Mouse (Mus musculus): ENCODE measurements around the gene Tmtc1. TPM values are rescaled to one million over a fixed set of nuclear protein-coding genes. Genes with fewer than 3 reads are reported as not detected.

The Tmtc1 gene
- polyA plus RNA-seq, 1 experiment from 2014 or later: 1.6 TPM

DNA sequence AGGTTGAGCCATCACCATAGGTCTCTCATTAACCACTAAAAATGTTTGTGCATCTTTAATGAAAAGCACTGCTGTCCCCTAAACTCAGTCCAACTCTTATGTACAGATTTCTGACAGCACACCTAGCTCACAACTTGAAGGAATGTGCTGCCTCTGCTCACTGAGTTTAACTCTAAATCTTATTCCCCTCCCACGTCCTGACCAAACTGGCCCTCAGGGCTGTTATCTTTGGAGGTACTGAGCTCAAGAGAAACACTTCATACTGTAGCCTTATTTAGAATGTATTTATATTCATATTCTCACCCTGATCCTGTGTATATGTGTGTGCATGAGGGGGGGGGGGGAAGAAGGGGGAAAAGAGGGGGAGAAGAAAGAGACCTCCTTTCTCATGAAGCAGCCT is 236.7 kb downstream of the Tmtc1 start:
- H3K9me3 ChIP-seq: no peaks in the 10 kb centered on the region
- no peak overlapping the region for H3K27ac ChIP-seq
- peaks cover 4% of the 10 kb centered on the region for H3K36me3 ChIP-seq
- no peak for ATAC-seq
- 54% methylated on average over 1 of the region's 1 CpGs for WGBS
- H3K4me1 ChIP-seq (replicated peaks): no peaks in the 10 kb centered on the region
- no peak overlapping the region for H3K4me3 ChIP-seq (replicated peaks)
- H3K27me3 ChIP-seq (replicated peaks): no peaks in the 10 kb centered on the region
- H3K9ac ChIP-seq: no peak overlapping the region
- H3K4me2 ChIP-seq (replicated peaks): no peak overlapping the region

DNA sequence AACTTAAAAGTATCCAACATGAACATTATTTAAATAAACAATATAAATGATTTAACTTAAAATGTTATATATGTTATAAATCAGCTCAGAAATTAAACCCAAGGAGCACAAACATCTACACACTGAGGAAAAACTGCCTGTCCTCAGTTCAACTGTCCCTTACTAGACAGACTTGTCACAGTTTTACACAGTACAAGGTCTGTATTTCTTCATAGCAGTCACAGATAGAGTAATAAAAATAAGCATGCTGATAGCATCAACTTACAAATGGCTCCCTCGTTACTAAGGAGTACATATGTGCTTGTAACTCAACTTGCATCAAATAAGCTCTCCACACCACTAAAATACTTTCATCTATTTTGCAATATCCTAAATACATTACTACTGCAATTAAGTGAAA is 239.1 kb downstream of the Tmtc1 start:
- 72% methylated on average over 1 of the region's 1 CpGs for WGBS
- Histone ChIP-seq H3K4me2 (replicated peaks) (no peak overlapping the region), H3K9ac (no peak overlapping the region), H3K4me1 (replicated peaks) (no peaks in the 10 kb centered on the region), H3K4me3 (replicated peaks) (no peak overlapping the region), H3K27me3 (replicated peaks) (no peaks in the 10 kb centered on the region), H3K36me3 (peaks cover 8% of the 10 kb centered on the region), H3K9me3 (no peaks in the 10 kb centered on the region), H3K27ac (no peak overlapping the region)
- ATAC-seq: no peak

DNA sequence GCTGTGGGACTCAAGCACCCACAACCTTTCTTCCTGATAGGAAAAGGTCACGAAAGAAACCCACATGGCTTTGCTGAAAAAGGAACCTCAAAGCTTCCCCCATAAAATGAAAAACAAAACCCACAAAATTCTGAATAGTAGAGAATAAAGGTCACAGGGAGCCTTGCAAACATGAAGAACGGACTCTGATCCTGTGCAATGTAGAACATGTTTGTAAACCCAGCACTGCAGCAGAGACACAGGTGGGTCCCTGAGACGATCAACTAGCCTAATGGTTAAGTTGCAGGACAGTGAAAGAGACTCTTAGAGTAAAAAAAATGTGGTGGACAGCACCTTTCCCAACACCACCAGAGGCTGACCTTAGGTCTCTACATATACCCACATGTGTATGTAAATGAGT is 244.5 kb downstream of the Tmtc1 start:
- Histone ChIP-seq H3K4me2 (replicated peaks) (no peak overlapping the region), H3K4me1 (replicated peaks) (no peaks in the 10 kb centered on the region), H3K9ac (no peak overlapping the region), H3K36me3 (peaks cover 8% of the 10 kb centered on the region), H3K9me3 (no peaks in the 10 kb centered on the region), H3K27ac (no peak overlapping the region), H3K27me3 (replicated peaks) (no peaks in the 10 kb centered on the region), H3K4me3 (replicated peaks) (no peak overlapping the region)
- ATAC-seq: peak; percentile 61
- WGBS: 82% methylated on average over 3 of the region's 3 CpGs

DNA sequence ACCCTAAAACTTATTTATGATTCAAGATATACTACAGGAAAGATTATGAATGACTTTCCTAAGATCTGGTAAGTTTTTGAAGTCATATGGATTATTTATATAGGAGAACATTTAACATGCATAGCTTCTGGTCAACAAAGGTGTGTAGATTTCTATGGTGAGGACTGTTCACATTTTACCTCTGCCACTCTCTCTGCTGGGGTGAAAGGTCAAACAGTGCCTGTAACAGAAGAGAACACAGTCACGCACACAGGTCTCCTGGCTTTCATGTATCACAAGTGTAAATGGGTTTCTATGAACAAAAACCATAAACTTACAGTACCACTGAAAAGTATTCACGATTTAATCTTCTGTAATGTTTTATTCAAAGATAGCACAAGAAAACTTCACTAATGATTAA is 245.0 kb downstream of the Tmtc1 start:
- Histone ChIP-seq H3K9ac (no peak overlapping the region), H3K27ac (no peak overlapping the region), H3K4me2 (replicated peaks) (no peak overlapping the region), H3K36me3 (peaks cover 8% of the 10 kb centered on the region), H3K9me3 (no peaks in the 10 kb centered on the region), H3K4me1 (replicated peaks) (no peaks in the 10 kb centered on the region), H3K4me3 (replicated peaks) (no peak overlapping the region), H3K27me3 (replicated peaks) (no peaks in the 10 kb centered on the region)
- ATAC-seq: peak; percentile 49; the same call in 1 of the 2 replicates
- 69% methylated on average over 2 of the region's 2 CpGs for WGBS

DNA sequence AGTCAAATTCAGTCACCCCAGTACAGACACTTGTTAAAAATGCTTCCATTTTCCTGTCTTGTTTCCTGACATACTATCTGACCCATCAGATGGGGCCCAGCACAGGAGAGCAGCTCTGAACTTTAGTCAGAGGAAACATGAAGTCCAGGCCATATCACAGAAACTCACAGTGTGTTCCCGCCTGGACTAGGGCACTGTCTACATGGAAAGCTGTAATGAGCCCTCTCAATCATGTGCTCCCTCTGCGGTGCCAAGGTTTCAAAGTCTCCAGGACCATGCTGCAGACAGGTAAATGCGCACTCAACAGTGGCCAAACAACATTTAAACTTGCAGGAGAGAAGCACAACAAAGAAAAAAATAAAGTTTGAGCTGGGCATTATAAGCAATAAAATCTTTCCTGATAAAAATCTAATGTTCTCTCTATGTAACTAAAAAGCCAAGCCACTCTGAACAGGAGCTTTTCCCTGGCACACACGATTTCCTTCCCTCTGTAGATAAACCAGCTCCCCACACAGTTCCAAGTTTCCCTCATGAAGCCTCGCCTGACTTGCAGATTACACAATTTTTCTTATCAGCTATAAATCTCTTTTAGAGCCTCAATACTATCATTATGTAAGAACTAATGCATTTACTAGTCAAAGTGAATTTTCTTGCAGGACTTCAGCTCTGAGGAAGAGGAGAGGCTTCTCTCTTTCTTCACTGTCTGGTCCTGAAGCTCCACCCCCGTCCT is 250.1 kb downstream of the Tmtc1 start:
- Histone ChIP-seq H3K9me3 (no peaks in the 10 kb centered on the region), H3K9ac (no peak overlapping the region), H3K36me3 (0 out of 2 replicates have a peak, but pooled peaks cover 4% of the 10 kb centered on the region), H3K27ac (peak overlapping the region; percentile 64), H3K4me3 (replicated peaks) (no peak overlapping the region), H3K4me2 (replicated peaks) (no peak overlapping the region), H3K4me1 (replicated peaks) (no peaks in the 10 kb centered on the region), H3K27me3 (replicated peaks) (no peaks in the 10 kb centered on the region)
- peak; percentile 95 for ATAC-seq
- 64% methylated on average over 6 of the region's 6 CpGs for WGBS

DNA sequence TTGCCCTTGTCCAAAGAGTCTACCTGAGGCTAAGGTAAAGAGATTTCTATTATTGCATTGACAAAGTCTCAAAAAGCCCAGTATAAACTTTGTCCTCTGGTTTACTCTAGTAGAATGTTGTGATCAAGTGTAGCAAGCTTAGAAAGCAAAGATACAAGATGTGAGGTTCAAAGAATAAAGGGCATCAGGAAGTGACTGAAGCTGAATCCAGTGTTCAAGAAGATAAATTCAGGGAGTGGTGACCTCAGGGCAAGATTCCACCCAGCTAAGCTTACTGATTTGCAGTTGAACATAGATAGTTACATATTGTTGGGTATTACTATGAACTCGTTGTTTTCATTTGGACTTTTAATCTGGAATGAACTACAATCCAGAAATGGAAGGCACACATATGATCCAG is 258.5 kb downstream of the Tmtc1 start:
- Histone ChIP-seq H3K27ac (peak overlapping the region; percentile 54; the same call in 1 of the 2 replicates), H3K4me2 (replicated peaks) (no peak overlapping the region), H3K27me3 (replicated peaks) (no peaks in the 10 kb centered on the region), H3K9me3 (no peaks in the 10 kb centered on the region), H3K9ac (no peak overlapping the region), H3K4me3 (replicated peaks) (no peak overlapping the region), H3K4me1 (replicated peaks) (no peaks in the 10 kb centered on the region), H3K36me3 (peaks cover 7% of the 10 kb centered on the region; the same call in 1 of the 2 replicates)
- peak; percentile 80 for ATAC-seq
- 91% methylated on average over 1 of the region's 1 CpGs for WGBS

Other genes with a start within 250 kb of the Tmtc1 start
- gene Ergic2, start 232.0 kb downstream of the Tmtc1 start, polyA plus RNA-seq (2015; fragmentation: Nextera tagmentation; extraction: Ambion mirVana): 184 and 215 TPM in 2 replicates